Mouse (Mus musculus) megakaryocyte, adult 5-6 weeks (primary cell): ENCODE results near the gene D8Ertd738e. TPM values are rescaled to one million over a fixed set of nuclear protein-coding genes. Genes with fewer than 3 reads are reported as not detected.

Source experiments
- ATAC-seq: 2 replicates; pipeline ENCODE4 v1.8.0; 2016; ENCODE audit warnings: mild to moderate bottlenecking, inconsistent platforms; ENCODE audit not compliant: poor library complexity, severe bottlenecking
- total RNA-seq, 2 experiments: library from RNA; stranded (forward) in 1 of 2; stranded (reverse) in 1 of 2; fragments of 153-499, 151-499 nt in 1 of 2; fragments of 221-1000, 200-1000 nt in 1 of 2; gene quantifications; 2 replicates each; pipeline versions ENCODE4 v1.2.3 to v1.2.4; 2015 to 2017

D8Ertd738e gene
- total RNA-seq, 2 experiments from 2014 or later = 113 to 169 TPM

DNA sequence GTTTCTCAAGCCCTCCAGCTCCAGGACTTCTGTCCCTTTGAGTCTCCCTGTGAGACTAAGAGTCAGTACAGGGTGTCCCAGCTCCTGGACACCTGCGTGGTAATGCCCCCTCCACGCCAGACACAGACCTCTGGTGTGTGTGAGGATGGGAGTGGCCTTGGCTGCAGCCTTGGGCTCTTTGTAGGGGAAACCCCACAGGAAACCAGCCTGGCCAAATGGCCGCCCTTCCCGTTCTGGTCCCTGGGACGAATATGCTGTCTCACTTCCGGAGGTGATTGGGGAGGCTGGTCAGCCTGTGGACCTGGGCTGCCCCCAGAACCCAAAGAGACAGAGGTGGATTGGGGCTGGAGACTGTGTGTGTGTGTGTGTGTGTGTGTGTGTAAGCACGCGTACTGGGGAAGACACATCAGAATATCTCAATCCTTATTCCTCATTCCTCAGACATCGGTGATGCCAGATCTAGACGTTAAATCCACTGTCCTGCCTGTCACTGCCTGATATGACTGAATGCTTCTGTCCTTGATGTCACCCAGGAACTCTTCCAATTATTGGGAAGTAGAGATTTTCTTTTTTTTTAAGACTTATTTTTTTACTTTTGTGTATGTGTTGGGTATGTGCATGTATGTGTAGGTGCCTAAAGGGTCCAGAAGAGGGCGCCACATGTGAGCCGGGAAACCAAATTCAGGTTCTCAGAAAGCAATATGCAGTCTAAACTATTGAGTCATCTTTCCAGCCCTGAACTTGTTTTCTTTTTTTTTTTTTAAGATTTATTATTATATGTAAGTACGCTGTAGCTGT lies 45.3 kb downstream of the D8Ertd738e start:
- peak; percentile 43 for ATAC-seq

DNA sequence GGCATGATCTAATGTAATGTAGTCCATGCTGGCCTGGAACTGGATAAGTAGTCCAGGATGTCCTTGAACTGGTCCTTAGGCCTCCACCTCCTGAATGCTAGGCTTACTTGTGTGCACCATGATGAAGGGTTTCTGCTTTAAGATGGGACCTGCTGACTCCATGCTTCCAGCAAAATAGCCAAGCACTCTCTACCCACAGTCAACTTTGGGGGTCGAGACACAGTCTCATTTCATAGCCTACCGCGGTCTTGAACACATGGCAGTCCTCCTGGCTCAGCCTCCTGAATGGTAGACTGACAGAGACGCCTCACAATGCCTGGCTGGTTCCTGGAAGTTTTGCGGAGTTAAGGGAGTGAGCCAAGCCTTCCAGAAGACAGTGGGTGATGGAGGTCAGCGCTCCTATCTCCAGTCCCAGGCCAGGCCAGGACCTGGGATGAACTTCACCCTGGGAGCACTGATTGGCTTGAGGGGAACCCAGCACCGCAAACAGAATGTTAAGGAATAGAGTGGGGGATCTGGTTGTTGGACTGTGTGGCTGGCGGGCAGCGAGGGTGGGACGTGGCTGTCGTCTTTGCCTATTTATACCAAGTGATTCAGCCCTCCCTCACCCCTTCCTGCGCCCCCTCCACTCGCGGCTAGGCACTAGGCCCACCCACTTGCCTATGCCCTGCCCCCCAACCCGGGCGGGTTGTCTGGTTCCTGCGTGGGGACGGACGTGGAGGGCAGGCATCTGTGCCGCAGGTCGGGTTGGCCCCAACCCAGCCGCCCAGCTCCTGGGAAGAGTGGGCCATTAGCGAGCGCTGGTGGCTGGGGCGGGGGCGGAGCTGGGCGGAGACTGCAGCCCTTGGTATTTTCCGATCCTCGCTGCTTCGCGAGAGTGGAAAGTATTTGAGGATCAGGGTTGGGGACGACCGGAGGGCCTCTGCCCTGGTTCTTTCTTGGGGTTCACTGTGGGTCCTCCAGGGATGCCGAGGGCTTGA lies 46.3 kb downstream of the D8Ertd738e start:
- ATAC-seq = peak; percentile 29

DNA sequence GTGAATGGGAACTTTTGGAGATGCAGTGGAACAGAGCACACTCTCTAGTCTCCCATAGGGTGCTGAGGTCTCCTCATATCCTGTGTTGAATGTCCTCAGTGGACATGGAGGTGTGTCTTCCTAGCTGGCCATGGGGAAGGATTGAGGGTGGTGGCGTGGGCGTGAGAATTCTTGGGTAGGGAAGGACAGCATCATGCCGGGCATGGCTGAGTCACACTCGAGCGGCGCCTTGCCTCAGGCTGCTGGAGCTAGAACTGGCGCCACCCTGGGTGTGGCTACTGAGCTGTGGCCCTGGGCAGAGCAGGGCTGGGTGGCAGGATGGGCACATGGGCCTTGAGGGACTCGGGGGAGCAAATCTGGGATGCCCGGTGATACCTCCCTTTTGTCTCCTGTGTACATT lies 47.1 kb downstream of the D8Ertd738e start:
- ATAC-seq = peak; percentile 22

DNA sequence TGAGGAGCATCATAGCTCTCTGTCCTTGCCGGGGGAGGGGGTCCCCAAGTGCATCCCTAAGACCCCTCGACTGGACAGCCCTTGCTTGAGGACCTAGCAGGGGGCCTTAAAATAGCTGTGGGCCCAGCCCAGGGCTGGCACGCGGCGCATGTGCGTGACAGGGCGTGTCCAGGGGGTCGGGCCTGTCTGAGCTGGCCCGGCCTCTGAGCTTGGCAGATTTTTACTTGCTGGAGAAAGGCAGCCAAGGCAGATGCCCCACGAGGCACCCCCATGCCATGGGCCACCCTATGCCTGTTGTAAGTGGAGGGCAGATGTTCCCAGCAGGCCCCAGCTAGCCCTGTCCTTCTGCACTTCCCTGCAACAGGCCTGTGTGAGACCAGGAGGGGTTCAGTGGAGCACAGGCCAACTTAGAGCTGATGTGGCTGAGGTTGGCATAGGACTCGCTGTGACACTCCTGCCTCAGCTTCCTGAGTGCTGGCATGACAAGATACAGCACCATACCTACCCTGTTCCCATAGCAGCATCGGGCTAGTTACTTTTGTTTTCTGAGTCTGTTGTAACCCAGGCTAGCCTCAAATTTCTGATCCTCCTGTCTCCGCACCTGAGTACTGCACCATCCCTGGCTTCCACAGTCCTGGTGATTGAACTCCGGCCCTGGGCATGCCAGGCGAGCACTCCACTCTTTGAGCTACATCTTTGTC lies 47.8 kb downstream of the D8Ertd738e start:
- peak; percentile 3; the same call in 1 of the 2 replicates for ATAC-seq

DNA sequence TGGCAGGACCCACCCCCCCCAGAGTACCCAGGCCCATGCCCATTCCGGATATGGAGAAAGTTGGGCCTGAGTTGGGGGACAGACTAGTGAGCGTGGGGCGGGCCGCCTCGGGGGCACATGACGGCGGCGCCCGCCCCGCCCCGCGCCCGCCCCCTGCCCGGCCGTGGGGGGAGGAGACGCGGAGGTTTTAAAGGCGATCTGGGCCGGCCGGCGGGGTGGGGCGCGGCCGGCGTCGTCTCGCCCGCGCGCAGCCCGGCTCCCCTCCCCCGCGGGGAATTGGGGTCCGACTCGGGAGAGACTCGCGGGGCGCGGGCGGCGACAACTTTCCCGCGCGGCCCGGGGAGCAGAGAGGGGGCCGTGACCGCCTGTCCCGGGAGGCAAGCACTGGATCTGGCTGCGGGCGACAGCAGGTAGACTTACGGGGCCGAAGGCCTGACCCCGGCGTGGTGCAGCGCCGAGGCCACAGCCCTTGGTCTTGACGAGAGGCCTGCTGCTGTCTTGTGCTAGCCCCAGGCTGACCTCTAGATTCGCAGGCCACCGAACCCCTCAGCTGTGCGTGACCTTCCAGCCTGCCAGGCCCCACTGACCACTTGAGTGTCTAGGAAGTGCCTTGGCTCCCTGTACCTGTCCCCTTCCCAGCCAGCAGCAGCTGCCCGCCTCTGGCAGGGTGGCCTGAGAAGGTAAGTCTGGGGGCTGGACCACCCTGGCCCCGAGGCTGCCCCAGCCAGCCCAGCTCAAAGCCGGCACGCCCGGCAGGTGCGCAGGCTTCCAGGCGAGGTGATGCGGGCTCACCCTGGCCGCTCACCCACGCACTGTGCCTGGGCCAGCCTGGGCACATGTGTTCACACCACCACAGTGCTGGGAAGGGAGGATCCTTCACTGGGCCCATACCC lies 48.6 kb downstream of the D8Ertd738e start:
- ATAC-seq = peak; percentile 3; the same call in 1 of the 2 replicates

DNA sequence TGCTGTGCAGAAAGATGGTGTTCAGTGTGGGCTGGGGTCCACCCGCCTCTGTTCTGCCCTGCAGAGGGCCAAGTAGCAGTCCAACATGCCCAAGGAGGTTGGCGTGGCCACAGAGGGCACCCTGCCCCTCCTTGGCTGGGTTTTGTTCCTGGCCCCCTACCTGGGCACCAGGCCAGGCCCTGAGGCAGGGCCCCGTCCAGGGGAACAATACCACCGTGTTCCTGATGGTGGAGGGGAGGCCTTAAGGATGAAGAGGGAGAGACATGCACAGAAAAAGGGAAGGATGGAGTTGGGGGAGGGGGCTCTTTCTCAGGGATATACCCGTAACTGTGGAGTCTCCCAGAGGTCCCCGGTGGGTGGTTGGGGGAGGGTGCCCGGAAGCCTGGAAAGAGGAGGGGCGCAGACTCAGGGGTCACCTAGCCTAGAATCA lies 49.4 kb downstream of the D8Ertd738e start:
- ATAC-seq = no peak

DNA sequence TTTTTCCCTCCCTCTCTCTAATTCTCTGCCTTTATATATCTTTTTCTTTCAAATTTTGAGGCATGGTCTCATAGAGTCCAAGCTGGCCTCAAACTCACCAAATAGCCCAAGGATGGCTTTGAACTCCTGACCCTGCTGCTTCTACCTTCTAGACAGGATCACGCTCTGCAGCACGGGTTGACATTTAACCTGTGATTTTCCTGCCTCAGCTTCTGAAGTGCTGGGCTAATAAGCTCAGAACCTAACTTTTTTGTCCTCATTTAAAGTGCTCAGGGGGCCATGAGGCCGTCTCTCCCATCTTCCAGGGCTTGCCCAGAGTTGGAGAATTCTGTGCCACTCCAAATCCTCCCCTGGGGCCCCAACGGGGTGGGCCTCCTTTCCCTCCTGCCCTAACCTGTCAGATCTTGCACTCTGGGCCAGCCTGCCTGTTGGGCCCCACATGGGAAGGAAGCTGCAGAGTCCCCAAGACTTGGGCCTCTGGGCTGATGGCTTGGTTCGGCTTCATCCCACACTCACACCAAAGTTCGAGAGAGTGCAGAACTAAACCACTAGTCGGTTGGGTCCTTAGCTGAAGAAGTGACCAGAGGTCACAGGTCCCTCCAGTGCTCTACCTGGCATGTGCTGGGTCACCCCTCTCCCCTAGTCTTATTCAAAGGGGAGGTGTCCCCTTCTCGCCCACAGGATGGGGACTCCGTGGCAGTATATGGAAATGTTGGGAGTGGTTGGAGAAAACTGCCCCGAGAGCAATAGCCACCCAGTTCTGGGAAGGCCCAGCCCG lies 50.0 kb downstream of the D8Ertd738e start:
- no peak for ATAC-seq

DNA sequence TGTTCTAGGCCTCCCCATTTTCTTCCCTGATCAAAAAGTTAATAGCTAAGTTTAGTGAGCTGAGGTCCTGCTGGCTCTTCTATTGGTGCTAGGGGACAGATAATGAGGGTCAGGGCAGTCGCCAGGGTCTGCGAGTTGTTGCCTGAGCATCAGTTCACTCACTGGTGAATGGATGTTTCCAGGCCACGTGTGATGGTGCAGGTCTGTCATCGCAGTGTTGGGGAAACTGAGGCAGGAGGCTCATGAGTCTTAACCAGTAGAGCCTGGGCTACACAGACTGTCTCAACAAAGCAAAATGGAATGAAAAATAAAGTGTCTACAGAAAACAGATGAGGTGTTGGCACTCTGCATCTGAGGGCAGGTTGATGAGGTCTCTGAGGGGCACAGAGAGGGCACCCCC lies 50.6 kb downstream of the D8Ertd738e start:
- no peak for ATAC-seq

DNA sequence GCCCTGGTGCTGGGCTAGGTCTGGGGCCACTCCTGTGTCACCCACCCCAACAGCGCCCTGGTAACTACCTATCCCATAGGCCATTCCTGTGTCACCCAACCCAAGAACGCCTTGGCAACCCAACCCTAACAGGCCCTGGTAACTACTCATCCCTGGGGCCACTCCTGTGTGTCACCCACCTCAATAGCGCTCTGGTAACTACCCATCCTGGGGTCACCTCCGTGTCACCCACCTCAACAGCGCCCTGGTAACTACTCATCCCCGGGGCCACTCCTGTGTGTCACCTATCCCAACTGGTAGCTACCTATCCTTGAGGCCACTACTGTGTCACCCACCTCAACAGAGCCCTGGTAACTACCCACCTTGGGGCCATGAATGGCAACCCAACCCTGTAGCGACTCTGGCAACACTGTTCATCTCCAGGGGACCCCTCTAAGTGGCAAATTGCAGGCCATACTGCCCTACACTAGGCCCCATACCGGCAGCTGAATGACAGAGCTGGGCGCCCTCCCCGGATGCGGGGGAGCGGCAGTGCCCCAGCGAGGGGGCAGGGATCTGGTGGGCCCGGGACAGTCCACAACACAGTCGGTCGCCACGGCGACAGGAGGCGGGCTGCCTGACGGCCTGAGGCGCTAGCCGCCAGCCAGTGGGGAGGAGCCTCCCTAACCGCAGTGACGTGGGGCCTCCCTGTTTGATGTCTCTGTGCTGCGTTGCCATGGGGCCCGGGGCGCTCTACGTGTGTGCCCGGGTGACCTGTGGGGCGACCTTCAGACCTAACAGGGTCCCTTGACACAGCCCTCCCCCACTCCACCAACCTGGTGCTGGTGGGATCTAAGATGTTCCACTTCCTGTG lies 51.4 kb downstream of the D8Ertd738e start:
- peak; percentile 67 for ATAC-seq

DNA sequence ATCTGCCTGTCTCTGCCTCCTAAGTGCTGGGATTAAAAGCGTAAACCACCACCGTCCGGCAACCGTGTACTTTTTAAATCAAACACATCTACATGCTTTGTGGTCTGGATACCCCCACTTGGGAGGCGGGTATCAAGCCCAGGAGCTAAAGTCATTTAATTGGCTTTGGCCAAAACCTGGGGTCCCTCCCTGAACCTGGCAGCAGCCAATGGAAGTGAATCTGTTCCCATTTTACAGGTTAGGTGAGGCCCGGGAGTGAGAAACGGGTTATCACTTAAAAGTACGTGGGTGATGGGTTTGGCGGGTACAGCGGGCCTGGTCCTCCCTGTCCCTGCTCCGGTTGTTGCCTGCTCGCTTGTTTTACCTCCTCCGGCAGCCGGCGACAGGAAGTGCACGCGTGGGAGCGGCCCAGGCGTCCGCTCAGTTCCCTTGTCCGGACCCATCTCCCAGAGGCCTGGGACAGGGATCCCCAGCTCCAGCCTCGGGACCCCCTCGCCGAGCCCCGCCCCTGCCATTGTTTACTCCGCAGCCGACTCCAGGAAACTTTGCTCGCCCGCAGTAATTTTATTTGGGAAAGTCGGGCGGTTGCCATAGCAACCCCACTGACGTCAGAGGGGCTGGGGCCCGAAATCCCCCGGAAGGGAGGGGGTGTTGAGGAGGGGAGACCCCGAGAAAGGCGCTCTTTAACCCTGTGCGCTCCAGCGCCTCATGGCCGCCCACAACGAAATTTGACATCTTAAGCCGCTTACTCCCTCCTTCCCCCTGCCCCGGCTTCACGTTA lies 52.2 kb downstream of the D8Ertd738e start:
- peak; percentile 16 for ATAC-seq

Other genes starting within 250 kb of the D8Ertd738e start
- gene 1700067K01Rik, start 248.2 kb downstream of the D8Ertd738e start, total RNA-seq (2015) = 0.16 TPM in 1 of 2 replicates, not detected in the other
- gene 1700067K01Rik, start 248.2 kb downstream of the D8Ertd738e start, total RNA-seq (2017) = 0.41 TPM in 1 of 2 replicates, not detected in the other
- gene 2210011C24Rik, start 237.5 kb downstream of the D8Ertd738e start, total RNA-seq (2015) = not detected in 2 replicates
- gene 2210011C24Rik, start 237.5 kb downstream of the D8Ertd738e start, total RNA-seq (2017) = not detected in 2 replicates
- gene Palm3, start 228.2 kb downstream of the D8Ertd738e start, total RNA-seq (2015) = not detected in 2 replicates
- gene Palm3, start 228.2 kb downstream of the D8Ertd738e start, total RNA-seq (2017) = not detected in 2 replicates
- 1.5 and 2.2 TPM in 2 replicates for gene Il27ra, start 207.1 kb downstream of the D8Ertd738e start, total RNA-seq (2015)
- 0.12 and 0.73 TPM in 2 replicates for gene Il27ra, start 207.1 kb downstream of the D8Ertd738e start, total RNA-seq (2017)
- gene Rln3, start 204.7 kb downstream of the D8Ertd738e start, total RNA-seq (2015) = not detected in 2 replicates
- not detected in 2 replicates for gene Rln3, start 204.7 kb downstream of the D8Ertd738e start, total RNA-seq (2017)
- 1.0 and 1.4 TPM in 2 replicates for gene Gm10643, start 184.6 kb downstream of the D8Ertd738e start, total RNA-seq (2015)
- 1.7 and 2.4 TPM in 2 replicates for gene Gm10643, start 184.6 kb downstream of the D8Ertd738e start, total RNA-seq (2017)
- 9.9 and 10.6 TPM in 2 replicates for gene Rfx1, start 182.9 kb downstream of the D8Ertd738e start, total RNA-seq (2015)
- 4.2 and 5.3 TPM in 2 replicates for gene Rfx1, start 182.9 kb downstream of the D8Ertd738e start, total RNA-seq (2017)
- gene Dcaf15, start 145.0 kb downstream of the D8Ertd738e start, total RNA-seq (2015) = 11.3 and 13.6 TPM in 2 replicates
- gene Dcaf15, start 145.0 kb downstream of the D8Ertd738e start, total RNA-seq (2017) = 14.8 and 16.4 TPM in 2 replicates
- 0.21 and 0.65 TPM in 2 replicates for gene Podnl1, start 123.7 kb downstream of the D8Ertd738e start, total RNA-seq (2015)
- gene Podnl1, start 123.7 kb downstream of the D8Ertd738e start, total RNA-seq (2017) = 0.12 and 0.62 TPM in 2 replicates
- gene Cc2d1a, start 101.8 kb downstream of the D8Ertd738e start, total RNA-seq (2015) = 9.0 and 12.9 TPM in 2 replicates
- 5.8 and 9.8 TPM in 2 replicates for gene Cc2d1a, start 101.8 kb downstream of the D8Ertd738e start, total RNA-seq (2017)
- 0.07 and 0.09 TPM in 2 replicates for gene 4930432K21Rik, start 101.7 kb downstream of the D8Ertd738e start, total RNA-seq (2015)
- gene 4930432K21Rik, start 101.7 kb downstream of the D8Ertd738e start, total RNA-seq (2017) = 0.37 and 1.8 TPM in 2 replicates
- gene Nanos3, start 64.5 kb downstream of the D8Ertd738e start, total RNA-seq (2015) = not detected in 2 replicates
- not detected in 2 replicates for gene Nanos3, start 64.5 kb downstream of the D8Ertd738e start, total RNA-seq (2017)
- gene Zswim4, start 12.7 kb downstream of the D8Ertd738e start, total RNA-seq (2015) = 6.2 and 6.5 TPM in 2 replicates
- gene Zswim4, start 12.7 kb downstream of the D8Ertd738e start, total RNA-seq (2017) = 8.9 and 9.4 TPM in 2 replicates
- 11.6 and 13.5 TPM in 2 replicates for gene Mri1, start 7.6 kb upstream of the D8Ertd738e start, total RNA-seq (2015)
- 4.0 and 4.9 TPM in 2 replicates for gene Mri1, start 7.6 kb upstream of the D8Ertd738e start, total RNA-seq (2017)
- 18.7 and 22.8 TPM in 2 replicates for gene Ccdc130, start 20.7 kb upstream of the D8Ertd738e start, total RNA-seq (2015)
- 17.8 and 22.5 TPM in 2 replicates for gene Ccdc130, start 20.7 kb upstream of the D8Ertd738e start, total RNA-seq (2017)
- gene Cacna1a, start 138.7 kb upstream of the D8Ertd738e start, total RNA-seq (2015) = 0.31 and 1.6 TPM in 2 replicates
- 0.33 and 10.3 TPM in 2 replicates for gene Cacna1a, start 138.7 kb upstream of the D8Ertd738e start, total RNA-seq (2017)